Mouse (Mus musculus) adrenal gland, postnatal 14 days (tissue): ENCODE measurements around the gene Adgrf3. TPM values are rescaled to one million over a fixed set of nuclear protein-coding genes. Genes with fewer than 3 reads are reported as not detected.

ENCODE experiments used
- DNase-seq: peaks from one replicate; pipeline ENCODE4 v3.0.0; 2021; ENCODE audit warnings: mixed read lengths
- microRNA-seq, 2 experiments: library from miRNA; unstranded; fragments of <30 nt; microRNA quantifications; one replicate each; pipeline ENCODE4 v1.2.0; 2021
- total RNA-seq: library from RNA; stranded (reverse); gene quantifications from 2 replicates; pipeline ENCODE4 v1.2.3, GENCODE M21; 2021

Adgrf3 gene
- total RNA-seq, 1 experiment from 2014 or later = not detected

DNA sequence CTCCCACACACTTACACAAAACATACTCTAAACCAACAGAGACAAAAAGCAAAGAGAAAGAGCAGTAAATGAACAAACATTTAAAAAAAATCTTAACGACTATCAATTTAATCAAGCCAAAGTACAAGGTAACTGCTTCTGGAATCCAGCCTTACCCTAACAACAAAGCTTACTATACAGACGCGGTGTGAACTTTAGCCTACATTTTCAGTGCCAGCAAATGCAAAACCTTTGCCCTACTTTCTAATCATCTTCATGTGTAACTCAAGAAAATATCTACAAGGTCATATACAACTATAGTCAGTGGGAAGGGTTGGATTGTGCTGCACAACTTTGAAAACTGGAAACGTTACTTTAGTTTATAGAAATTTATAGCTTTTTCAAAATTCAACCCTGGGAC lies 53.5 kb downstream of the Adgrf3 start:
- DNase-seq = peak; percentile 41

DNA sequence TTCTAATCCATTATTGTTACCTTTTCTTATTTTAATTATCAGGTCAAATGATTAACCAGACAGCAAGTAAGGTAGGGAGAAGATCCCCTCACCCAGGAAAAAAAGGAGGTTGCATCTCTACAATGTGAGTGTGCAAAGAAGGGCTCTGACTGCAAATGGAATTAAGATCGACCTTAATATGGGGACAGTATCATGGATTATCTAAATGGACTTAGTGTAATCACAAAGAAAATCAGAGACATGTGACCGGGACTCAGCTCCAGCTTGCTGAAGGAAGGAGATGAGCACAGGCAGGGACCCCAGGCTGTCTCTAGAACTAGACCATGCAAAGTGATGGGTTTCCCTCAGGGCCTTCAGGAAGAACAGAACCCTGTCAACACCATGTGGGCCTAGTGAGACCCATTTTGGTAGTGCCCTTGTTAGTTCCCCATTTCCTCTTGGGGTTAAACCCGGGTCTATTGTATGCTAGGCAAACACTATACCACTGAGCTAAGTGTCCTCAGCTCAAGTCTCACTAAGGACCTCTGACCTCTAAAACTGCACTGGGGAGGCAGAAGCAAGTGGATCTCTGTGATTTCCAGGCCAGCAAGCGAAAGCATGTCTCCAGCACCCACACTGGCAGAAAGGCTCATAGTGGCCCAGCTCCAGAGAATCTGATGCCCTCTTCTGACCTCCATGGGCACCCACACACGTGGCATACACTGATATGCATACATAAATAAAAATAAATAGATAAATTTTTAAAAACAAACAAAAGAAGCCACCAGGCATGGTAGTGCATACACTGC lies 57.2 kb downstream of the Adgrf3 start:
- peak; percentile 16 for DNase-seq

DNA sequence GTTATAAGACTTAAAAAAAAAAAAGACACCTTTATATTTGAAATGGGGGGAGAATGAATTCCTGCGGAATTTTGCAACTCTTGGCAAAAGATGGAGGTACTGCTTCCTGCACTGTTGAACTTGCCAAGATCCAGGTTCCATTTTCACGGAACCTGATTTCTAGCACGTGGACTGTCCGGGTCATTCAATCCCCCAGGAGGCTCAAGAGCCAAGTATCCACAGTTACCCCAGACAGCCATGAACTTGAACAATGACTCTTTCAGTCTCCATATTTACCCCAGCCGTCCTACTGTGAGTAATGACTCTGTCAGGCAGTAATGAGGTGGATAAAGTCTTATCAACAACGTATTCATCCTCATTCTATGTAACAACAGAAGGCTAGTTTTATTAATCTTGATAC lies 59.0 kb downstream of the Adgrf3 start:
- DNase-seq = peak; percentile 31

Small RNA genes lying within 50 kb of the gene (microRNA-seq; reads per million reads assigned to microRNA genes)
- 1.9 to 5.1 reads per million in 2 experiments for gene Mir1960

Other genes with a start within 250 kb of the Adgrf3 start
- not detected in 2 replicates for gene Il6, start 192.6 kb downstream of the Adgrf3 start, total RNA-seq
- gene Tyms, start 132.1 kb downstream of the Adgrf3 start, total RNA-seq = 38.1 and 51.8 TPM in 2 replicates
- gene Garem2, start 100.6 kb downstream of the Adgrf3 start, total RNA-seq = 0.19 and 0.26 TPM in 2 replicates
- not detected in 2 replicates for gene 3110082J24Rik, start 99.6 kb downstream of the Adgrf3 start, total RNA-seq
- 813 and 814 TPM in 2 replicates for gene Hadha, start 50.6 kb downstream of the Adgrf3 start, total RNA-seq
- 1,392 and 1,422 TPM in 2 replicates for gene Hadhb, start 50.5 kb downstream of the Adgrf3 start, total RNA-seq
- gene Selenoi, start 26.9 kb upstream of the Adgrf3 start, total RNA-seq = 21.4 and 23.7 TPM in 2 replicates
- gene Drc1, start 75.7 kb upstream of the Adgrf3 start, total RNA-seq = 0.44 and 0.56 TPM in 2 replicates